Mouse (Mus musculus): ENCODE results near the gene Dbndd1.

Dbndd1 gene

GRCm38 (mm10) chr8:123463651-123464050 lies 51.6 kb downstream of the Dbndd1 start:
- POLR2A ChIA-PET, result interaction anchor here in 2 of 4 experiments (0.7 to 3.8 kb wide), 10 partner anchors 10 to 1353 kb away, joined by 3 to 15 read pairs (median 7); partner anchors contain the start of gene Afg3l1 (in 1 of the 2)
- CTCF ChIA-PET, result interaction anchor here in 2 of 4 experiments (0.7 to 1.2 kb wide), 3 partner anchors 41 to 140 kb away, joined by 3 to 6 read pairs (median 6); partner anchors contain the start of gene Mc1r (in 1 of the 2)

Measured in embryonic stem cell, embryonic (primary cell).